Mouse (Mus musculus): Measurements from ENCODE around the gene Tada1. TPM values are rescaled to one million over a fixed set of nuclear protein-coding genes. Genes with fewer than 3 reads are reported as not detected.

Gene Tada1
- polyA plus RNA-seq, 1 experiment, result 8.6 TPM

- no peak overlapping the region for H3K4me3 ChIP-seq (ENCODE audit: insufficient read depth, low read depth, low read length)
- no peaks in the 10 kb centered on the region for H3K4me1 ChIP-seq (ENCODE audit: control insufficient read depth, insufficient read depth, insufficient read length, low read length)
- H3K27ac ChIP-seq (replicated peaks; ENCODE audit: low read depth, low read length), result no peak overlapping the region
Observed at GRCm38 (mm10) chr1:166401455-166401854, 22.6 kb downstream of the Tada1 start.

- H3K27ac ChIP-seq (replicated peaks; ENCODE audit: low read depth, low read length), result no peak overlapping the region
- H3K4me1 ChIP-seq (ENCODE audit: control insufficient read depth, insufficient read depth, insufficient read length, low read length), result no peaks in the 10 kb centered on the region
- H3K4me3 ChIP-seq (ENCODE audit: insufficient read depth, low read depth, low read length), result no peak overlapping the region
Observed at GRCm38 (mm10) chr1:166402003-166402402, 23.1 kb downstream of the Tada1 start.

GRCm38 (mm10) chr1:166403846-166404245 lies 24.9 kb downstream of the Tada1 start:
- no peak overlapping the region for H3K27ac ChIP-seq (replicated peaks; ENCODE audit: low read depth, low read length)
- no peaks in the 10 kb centered on the region; the same call in 1 of the 2 replicates for H3K4me1 ChIP-seq (ENCODE audit: control insufficient read depth, insufficient read depth, insufficient read length, low read length)
- no peak overlapping the region for H3K4me3 ChIP-seq (ENCODE audit: insufficient read depth, low read depth, low read length)

GRCm38 (mm10) chr1:166409177-166409700 lies 30.3 kb downstream of the Tada1 start:
- peak overlapping the region; percentile 61 for H3K4me3 ChIP-seq (ENCODE audit: insufficient read depth, low read depth, low read length)
- H3K27ac ChIP-seq (replicated peaks; ENCODE audit: low read depth, low read length), result no peak overlapping the region
- no peaks in the 10 kb centered on the region; the same call in 1 of the 2 replicates for H3K4me1 ChIP-seq (ENCODE audit: control insufficient read depth, insufficient read depth, insufficient read length, low read length)

- H3K27ac ChIP-seq (replicated peaks; ENCODE audit: low read depth, low read length), result peak within 1 kb of the TSS; percentile 78
- peak within 1 kb of the TSS; percentile 67 for H3K4me3 ChIP-seq (ENCODE audit: insufficient read depth, low read depth, low read length)
- no peaks in the 10 kb centered on the region; the same call in 1 of the 2 replicates for H3K4me1 ChIP-seq (ENCODE audit: control insufficient read depth, insufficient read depth, insufficient read length, low read length)
Observed at GRCm38 (mm10) chr1:166409701-166410220, 30.9 kb downstream of the Tada1 start, which contains the start of gene Pogk. Pogk (minus strand) TSS chr1:166409863.

- no peaks in the 10 kb centered on the region; the same call in 1 of the 2 replicates for H3K4me1 ChIP-seq (ENCODE audit: control insufficient read depth, insufficient read depth, insufficient read length, low read length)
- H3K27ac ChIP-seq (replicated peaks; ENCODE audit: low read depth, low read length), result no peak overlapping the region
- H3K4me3 ChIP-seq (ENCODE audit: insufficient read depth, low read depth, low read length), result no peak overlapping the region
Observed at GRCm38 (mm10) chr1:166411541-166411940, 32.6 kb downstream of the Tada1 start.

- Histone ChIP-seq H3K27ac (replicated peaks; ENCODE audit: low read depth, low read length) (no peak overlapping the region), H3K4me1 (ENCODE audit: control insufficient read depth, insufficient read depth, insufficient read length, low read length) (no peaks in the 10 kb centered on the region; the same call in 1 of the 2 replicates), H3K4me3 (ENCODE audit: insufficient read depth, low read depth, low read length) (no peak overlapping the region)
Observed at GRCm38 (mm10) chr1:166412266-166412665, 33.4 kb downstream of the Tada1 start.

- H3K4me1 ChIP-seq (ENCODE audit: control insufficient read depth, insufficient read depth, insufficient read length, low read length), result no peaks in the 10 kb centered on the region
- H3K27ac ChIP-seq (replicated peaks; ENCODE audit: low read depth, low read length), result no peak overlapping the region
- no peak overlapping the region for H3K4me3 ChIP-seq (ENCODE audit: insufficient read depth, low read depth, low read length)
Observed at GRCm38 (mm10) chr1:166429053-166429452, 50.2 kb downstream of the Tada1 start.

GRCm38 (mm10) chr1:166429809-166430431 lies 51.0 kb downstream of the Tada1 start:
- H3K4me3 ChIP-seq (ENCODE audit: insufficient read depth, low read depth, low read length), result peak overlapping the region; percentile 28; the same call in 1 of the 2 replicates
- no peaks in the 10 kb centered on the region for H3K4me1 ChIP-seq (ENCODE audit: control insufficient read depth, insufficient read depth, insufficient read length, low read length)
- H3K27ac ChIP-seq (replicated peaks; ENCODE audit: low read depth, low read length), result no peak overlapping the region

GRCm38 (mm10) chr1:166439426-166439825 lies 60.5 kb downstream of the Tada1 start:
- H3K27ac ChIP-seq (replicated peaks; ENCODE audit: low read depth, low read length), result no peak overlapping the region
- H3K4me1 ChIP-seq (ENCODE audit: control insufficient read depth, insufficient read depth, insufficient read length, low read length), result no peaks in the 10 kb centered on the region
- H3K4me3 ChIP-seq (ENCODE audit: insufficient read depth, low read depth, low read length), result no peak overlapping the region

- no peak overlapping the region for H3K27ac ChIP-seq (replicated peaks; ENCODE audit: low read depth, low read length)
- no peaks in the 10 kb centered on the region for H3K4me1 ChIP-seq (ENCODE audit: control insufficient read depth, insufficient read depth, insufficient read length, low read length)
- H3K4me3 ChIP-seq (ENCODE audit: insufficient read depth, low read depth, low read length), result no peak overlapping the region
Observed at GRCm38 (mm10) chr1:166441992-166442391, 63.1 kb downstream of the Tada1 start.

Other genes starting within 250 kb of the Tada1 start
- gene Gpa33, start 248.9 kb upstream of the Tada1 start, polyA plus RNA-seq (2012; ENCODE audit: insufficient read depth, insufficient read length, missing spikeins), result not detected in 2 replicates
- not detected in 2 replicates for gene Mael, start 140.3 kb upstream of the Tada1 start, polyA plus RNA-seq (2012; ENCODE audit: insufficient read depth, insufficient read length, missing spikeins)
- gene Ildr2, start 125.0 kb upstream of the Tada1 start, polyA plus RNA-seq (2012; ENCODE audit: insufficient read depth, insufficient read length, missing spikeins), result 0.54 and 2.0 TPM in 2 replicates
- 13.1 and 14.9 TPM in 2 replicates for gene Pogk, start 30.8 kb downstream of the Tada1 start, polyA plus RNA-seq (2012; ENCODE audit: insufficient read depth, insufficient read length, missing spikeins)
- gene Gm4846, start 118.5 kb downstream of the Tada1 start, polyA plus RNA-seq (2012; ENCODE audit: insufficient read depth, insufficient read length, missing spikeins), result not detected in 2 replicates